Mouse (Mus musculus) layer of hippocampus, postnatal 25 days (tissue): ENCODE results near the gene Npas4. TPM values are rescaled to one million over a fixed set of nuclear protein-coding genes. Genes with fewer than 3 reads are reported as not detected.
"Not testable (repeated sequence)": the region's sequence is repeated elsewhere in the genome, so short reads cannot be mapped to it uniquely, and the experiment has no call there.

Experiments used
- DNase-seq, 2 experiments: peaks; one replicate each; pipeline ENCODE4 v3.0.0; 2022; ENCODE audit warnings: mixed read lengths in 2 of 2, low spot score in 1 of 2; ENCODE audit errors: extremely low spot score in 1 of 2
- total RNA-seq, 2 experiments: library from RNA; stranded (reverse); gene quantifications; 2 replicates each; pipeline ENCODE4 v1.2.3; 2021

Gene Npas4
- total RNA-seq, 2 experiments from 2014 or later = 5.7 to 6.6 TPM

DNA sequence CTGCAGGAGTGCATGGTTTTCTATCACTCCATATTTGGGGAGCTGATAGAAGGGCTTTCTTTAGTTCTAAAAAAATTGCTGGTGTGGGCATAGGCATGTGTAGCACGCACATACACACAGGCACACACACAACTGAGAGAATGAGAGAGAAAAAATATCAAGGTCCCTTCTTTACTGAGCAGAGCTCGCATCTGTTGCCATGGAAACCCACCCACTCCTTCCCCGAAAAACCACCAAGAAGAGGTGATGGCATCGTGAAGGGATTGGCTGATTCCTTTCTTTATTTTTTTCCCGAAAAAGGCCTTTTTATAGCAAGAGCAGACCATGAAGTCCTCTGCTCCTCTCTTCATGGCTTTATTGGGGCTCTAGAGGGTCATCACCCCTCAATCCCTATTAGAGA is 3.9 kb upstream of the Npas4 start:
- DNase-seq = peak in 1 of 2 experiments; percentile 51

DNA sequence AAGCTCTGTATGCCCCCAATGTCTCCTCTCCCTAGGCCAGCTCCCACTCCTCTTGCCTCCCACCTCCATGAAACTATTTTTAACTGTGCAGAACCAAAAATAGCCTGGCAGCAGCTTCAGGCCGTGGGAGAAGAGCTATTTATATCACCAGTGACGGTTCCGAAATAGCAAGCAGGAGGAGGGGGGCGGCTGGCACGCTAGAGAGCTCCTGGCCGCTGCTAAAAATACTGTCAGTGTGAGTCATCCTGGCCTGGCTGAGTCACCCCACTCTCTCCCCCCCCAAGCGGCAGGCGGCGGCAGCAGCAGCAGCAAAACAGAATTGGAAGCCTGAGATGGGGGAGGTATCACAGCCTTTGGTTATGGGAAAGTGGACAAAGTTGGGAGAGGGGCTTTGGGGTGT is 2.8 kb upstream of the Npas4 start:
- peak in 1 of 2 experiments; percentile 42 for DNase-seq

DNA sequence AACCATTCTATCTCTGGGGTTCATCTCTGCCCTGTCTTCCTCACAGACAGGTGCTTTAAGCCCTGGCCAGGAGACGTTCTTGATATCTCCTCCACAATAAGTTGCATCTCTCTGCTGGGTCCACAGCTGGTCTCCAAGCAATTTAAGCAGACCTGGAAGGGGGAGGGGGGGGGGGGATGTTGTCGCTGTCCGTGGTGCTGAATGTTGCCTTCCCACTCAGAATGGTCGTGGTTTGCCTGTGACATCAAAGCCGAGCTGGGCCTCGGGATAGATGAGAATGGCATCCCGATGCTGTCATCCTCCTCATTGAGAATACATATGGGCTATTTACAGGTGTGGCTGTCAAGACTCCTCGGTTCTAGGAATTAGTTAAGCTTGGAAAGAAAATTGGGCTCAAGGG is 2.3 kb upstream of the Npas4 start:
- no peak for DNase-seq

DNA sequence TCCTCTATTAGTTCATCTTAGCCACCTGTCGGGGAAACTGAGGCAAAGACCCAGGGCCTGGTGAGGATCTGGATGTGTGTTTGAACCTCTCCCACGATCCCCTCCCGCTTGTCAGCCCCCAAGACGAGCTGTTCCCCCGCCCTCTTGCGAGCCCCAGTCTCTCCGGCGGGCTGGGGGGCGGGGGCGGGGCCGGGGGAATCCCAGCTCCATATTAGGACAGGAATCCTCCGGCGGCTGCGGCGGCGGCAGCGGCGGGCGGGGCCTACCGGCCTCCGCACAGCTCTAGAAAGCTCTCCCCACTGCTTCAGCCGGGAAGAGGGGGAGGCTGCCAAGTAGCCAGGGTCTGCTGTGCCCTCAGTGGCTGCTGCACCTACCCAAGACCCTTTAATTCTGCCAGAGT is 600 bp upstream of the Npas4 start:
- DNase-seq = no peak

DNA sequence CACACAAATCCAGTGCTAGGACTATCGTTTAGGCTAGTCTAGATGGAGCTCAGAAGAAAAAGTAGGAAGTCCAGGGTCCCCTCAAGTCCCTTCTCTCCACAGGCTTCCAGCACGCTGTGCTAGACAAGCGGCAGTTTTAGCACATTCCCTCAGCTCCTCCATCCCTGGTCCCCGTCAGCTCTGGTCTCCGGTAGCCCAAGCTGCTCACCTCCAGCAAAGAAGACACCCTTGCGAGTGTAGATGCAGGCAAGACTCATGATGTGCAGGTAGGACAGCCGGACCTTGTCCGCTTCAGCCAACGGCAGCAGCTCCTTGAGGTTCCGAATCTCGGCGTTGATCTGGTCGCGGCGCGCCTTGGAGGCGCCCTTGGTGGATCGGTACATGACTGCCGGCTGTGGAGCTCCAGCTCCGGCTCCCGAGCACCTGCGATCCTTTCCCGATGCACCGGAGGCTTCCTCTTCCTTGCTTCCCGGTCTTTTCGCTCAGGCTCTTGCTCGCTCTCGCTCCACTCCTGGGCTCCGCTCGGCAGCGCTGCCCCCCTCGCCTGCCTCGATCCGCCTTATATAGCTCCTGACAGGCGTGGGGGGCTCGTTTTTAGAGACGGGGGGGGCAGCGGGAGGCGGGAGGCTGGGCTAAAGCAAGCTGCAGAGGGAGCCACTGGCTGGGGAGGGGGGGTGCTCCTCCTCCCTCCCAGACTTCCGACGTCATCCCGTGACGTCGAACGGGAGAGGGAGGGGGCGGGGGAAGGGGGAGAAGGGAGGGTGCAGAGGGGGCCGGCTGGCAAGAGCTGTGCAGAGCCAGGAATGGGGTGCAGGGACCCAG is 471 bp downstream of the Npas4 start:
- DNase-seq = peak; percentile 69 to 83

DNA sequence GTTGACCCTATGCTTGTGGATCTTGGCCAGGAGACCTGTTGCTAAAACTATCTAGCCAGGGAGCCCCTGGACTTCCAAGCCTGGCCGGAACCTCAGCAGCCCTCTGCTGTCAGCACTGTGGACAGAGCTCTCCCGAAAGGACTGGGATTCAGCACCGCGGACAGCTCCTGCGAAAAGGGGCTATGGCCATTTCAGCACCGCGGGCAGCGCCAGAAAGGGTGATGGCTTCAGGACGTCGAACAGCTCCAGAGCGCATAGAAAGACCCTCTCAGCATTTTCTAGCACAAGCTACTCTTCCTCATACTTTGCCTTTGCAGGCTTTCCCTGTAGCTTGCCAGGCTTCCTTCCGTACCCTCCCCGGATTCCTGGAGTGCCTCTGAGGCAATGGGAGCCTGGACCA is 1.1 kb downstream of the Npas4 start:
- DNase-seq = peak; percentile 67 to 86

DNA sequence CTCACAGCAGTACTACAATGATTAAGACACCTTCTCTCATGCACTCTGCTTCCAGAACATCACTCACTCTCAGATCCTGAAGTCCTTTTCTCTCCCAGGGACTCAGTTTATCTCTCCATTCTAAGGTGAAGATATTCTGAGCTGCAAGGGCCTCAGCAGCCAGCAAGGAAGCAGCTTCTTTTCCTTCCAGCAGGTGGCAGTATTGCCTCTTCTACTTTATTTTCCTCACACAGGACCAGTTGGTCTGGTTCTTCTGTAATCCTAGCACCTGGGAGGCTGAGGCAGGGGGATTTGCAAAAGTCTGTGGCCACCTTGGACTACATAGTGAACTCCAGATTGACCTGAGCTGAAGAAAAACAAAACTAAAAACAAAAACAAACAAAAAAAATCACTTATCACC is 8.3 kb downstream of the Npas4 start:
- peak in 1 of 2 experiments; percentile 51 for DNase-seq

DNA sequence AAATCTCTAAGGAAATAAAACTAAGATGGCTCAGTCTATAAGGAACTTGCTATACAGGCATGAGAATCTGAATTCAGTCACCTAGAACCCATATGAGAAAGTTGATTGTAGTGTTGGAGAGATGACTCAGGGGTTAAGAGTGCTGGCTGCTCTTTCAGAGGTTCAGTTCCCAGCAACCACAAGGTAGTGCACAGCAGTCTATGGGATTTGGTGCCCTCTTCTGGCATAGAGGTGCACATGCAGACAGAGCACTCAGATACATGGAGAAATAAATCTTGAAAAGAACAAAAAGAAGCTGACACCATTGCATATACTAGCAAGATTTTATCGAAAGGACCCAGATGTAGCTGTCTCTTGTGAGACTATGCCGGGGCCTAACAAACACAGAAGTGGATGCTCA is 21.9 kb downstream of the Npas4 start:
- DNase-seq = no peak

DNA sequence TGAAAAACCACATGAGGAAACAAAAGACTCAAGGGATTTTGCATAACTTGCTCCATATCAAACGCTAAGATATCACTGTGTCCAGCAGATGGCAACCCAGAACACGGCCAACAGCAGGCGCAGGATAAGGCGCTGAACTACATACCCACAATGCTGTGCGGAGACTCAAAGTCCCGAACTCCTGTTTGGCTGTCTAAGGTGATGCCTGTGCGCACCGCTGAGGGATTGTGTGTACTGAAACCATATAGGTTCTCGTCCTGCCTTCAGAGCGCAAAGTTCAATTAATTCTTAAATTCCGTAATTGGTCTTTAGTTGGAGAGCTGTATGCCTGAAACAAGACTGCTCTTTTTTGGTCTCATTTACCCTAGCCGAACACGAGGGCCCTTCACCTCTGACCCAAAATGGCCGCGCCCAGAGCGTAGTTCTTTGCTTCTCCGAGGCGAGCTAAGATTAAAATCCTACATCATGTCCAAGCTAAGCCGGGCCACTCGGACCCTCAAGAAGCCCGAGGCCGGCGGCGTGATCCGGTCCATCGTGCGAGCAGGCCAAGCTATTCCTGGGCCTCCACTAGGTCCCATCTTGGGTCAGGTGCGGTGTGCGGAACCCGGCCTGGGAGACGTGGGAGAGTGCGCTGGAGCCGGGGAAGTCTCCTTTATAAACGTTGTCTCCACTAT is 28.1 kb downstream of the Npas4 start, which contains the start of gene Mrpl11:
TSS of gene Mrpl11 (plus strand) at position 220 of the 674 bp plus-strand sequence.
- DNase-seq = peak; percentile 74 to 82

DNA sequence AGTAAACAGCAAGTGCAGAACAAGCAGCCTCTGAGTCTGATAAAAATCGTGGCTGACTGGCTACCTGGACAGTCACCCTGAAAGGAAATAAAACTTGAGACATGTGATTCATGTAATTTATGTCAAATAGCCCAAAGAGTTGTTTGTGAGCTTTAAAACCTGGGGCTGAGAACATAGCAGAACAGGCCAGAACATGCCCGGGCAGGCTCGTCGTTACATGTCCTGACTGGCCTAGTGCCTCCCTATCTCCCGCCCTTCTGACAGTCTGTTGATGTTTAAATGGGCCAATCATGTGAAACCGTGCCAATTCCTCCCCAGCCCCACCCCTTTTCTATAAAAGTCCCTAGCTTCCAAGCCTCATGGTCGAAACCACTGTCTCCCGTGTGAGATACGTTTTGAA is 41.5 kb downstream of the Npas4 start:
- DNase-seq = not testable (repeated sequence)

DNA sequence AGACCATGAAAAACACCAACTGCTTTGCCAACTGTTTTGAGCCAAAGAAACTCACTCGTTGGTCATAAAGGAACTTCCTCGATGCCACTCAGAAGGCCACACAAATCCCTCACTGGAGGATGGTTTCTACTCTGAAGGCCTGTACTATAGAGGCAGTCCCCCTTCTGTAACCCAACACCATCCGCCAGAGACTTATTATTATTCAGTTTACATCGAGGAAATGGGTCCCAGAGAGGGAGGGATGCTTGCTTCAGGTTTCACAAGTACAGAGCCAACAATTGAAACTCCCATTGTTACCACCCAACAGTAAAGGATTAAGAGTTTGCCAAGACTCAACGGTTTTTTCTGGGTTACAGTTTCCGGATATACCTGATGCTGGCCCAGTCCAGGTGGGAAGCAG is 44.6 kb downstream of the Npas4 start:
- no peak for DNase-seq

DNA sequence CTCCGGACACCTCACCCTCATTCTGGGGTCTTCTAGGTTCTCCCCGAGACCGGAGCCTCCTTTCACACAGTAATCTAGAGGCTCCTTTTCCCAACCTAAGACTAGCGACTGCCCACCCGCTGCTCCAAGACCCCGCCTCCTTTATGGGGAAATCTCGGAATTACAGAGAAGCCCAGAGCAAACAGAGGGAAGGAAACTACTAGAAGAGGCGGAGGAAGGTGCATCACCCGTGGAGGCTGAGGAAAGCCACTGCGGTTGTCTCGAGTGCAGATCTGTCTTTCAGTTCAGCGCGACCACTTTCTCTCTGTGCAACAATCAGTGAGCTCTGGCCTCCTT is 46.9 kb downstream of the Npas4 start:
- no peak for DNase-seq

DNA sequence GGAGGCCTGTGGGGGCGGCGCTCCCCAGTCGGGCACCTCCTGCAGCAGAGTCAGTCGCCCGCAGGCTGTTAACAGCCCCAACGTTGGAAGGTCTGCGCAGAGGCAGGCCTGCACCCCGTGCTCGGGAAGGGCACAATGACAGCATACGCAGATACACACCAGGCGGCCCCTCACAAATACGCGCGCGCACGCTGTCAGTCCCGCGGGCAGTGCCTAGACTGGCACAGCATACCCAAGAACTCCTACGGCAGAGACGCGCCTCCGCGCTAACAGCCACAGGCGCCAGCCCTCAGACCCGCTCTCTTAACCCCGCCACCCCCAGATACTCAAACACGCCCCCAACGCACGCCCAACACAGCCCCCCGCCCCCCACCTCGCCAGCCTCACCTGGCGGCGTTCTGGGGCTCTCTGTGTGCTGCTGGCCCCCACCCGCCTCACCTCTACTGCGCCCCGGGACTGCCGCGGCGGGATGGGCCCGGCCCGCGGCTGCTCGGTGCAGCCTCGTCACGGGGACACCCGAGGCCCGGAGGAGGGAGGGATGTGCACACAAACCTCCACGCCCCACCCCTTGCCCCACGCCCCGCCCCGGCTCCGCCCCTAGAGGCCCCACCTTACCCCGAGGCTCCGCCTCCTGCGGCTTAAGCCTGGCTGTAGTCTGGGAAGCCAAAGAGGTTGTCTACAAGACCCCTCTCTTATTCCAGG is 47.4 kb downstream of the Npas4 start, which contains the start of gene Peli3:
TSS of gene Peli3 (minus strand) at position 577 of the 702 bp plus-strand sequence.
- DNase-seq = peak; percentile 66

DNA sequence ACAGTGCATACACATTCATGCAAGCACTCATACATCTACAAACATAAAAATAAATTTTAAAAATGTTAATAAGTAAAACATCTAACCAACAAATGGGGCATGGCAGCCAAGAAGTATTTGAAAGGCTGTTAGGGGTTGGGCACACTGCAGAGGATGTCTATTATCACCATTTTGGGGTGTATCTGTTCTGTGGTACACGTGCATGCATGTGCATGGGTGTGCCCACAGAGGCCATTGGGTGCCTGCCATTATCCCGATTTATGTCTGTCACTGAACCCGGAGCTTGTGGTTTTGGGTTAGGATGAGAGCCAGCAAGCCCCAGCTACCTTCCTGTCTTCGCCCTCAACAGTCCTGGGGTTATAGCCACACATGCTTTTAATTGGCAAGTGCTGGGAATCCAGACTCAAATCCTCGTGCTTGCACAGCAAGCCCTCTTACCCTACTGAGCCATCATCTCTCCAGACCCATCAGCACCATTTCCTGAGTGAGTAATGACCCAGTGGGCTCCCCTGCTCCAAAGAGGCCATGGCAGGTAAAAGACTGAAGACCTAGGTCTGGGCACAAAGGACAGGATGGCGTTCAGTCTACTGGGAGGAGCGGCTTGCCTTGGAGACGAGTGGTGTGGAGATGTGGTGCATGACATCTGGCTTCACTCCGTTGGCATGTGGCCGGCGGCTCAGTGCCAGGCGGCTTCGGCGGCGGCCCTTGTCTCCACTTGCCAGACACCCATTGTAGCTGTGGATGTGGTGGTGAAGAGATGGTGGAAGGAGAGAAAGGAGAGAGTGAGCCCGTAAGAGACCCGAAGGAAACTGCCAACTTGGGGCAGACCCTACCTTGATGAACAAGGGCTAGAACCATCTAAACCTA is 52.4 kb downstream of the Npas4 start:
- no peak for DNase-seq

DNA sequence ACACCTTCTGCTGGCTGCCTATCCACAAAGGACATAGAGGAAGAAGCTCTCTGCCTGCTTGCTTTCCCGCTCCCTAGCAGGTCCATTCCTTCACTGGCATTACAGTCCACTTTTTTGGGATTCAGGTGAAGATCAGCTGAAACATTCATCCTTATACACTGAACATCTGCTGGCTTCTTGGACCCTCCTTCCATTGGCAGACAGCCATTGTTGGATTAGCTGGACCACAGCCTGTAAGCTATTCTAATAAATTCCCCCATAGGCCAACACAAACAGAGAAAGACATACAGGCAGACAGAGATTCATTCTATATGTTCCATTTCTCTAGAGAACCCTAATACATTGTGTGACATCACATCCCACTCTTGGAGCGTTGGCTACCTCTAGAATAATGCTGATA is 53.2 kb downstream of the Npas4 start:
- no peak for DNase-seq

Other genes starting within 250 kb of the Npas4 start
- gene Rbm4b, start 233.8 kb downstream of the Npas4 start, total RNA-seq = 10 to 100 TPM; 18.2 to 18.8 TPM
- gene Rbm4, start 196.4 kb downstream of the Npas4 start, total RNA-seq = 10 to 100 TPM; 81.1 to 82.0 TPM
- 10 to 100 TPM; 21.2 to 28.3 TPM for gene Gm21992, start 178.7 kb downstream of the Npas4 start, total RNA-seq
- gene Rbm14, start 178.7 kb downstream of the Npas4 start, total RNA-seq = 10 to 100 TPM; 53.0 to 53.9 TPM
- 10 to 100 TPM; 30.6 to 37.8 TPM for gene Ccs, start 151.0 kb downstream of the Npas4 start, total RNA-seq
- 1 to 10 TPM; 1.8 to 2.2 TPM for gene Ccdc87, start 150.9 kb downstream of the Npas4 start, total RNA-seq
- 100 to 1,000 TPM; 113 to 118 TPM for gene Ctsf, start 135.2 kb downstream of the Npas4 start, total RNA-seq
- under 1 TPM; 0.84 to 0.89 TPM for gene Actn3, start 112.4 kb downstream of the Npas4 start, total RNA-seq
- gene Zdhhc24, start 111.6 kb downstream of the Npas4 start, total RNA-seq = 10 to 100 TPM; 24.9 to 25.5 TPM
- gene Bbs1, start 83.7 kb downstream of the Npas4 start, total RNA-seq = 10 to 100 TPM; 37.4 to 41.9 TPM
- gene Dpp3, start 62.0 kb downstream of the Npas4 start, total RNA-seq = 10 to 100 TPM; 41.0 to 43.5 TPM
- 10 to 100 TPM; 20.2 to 20.9 TPM for gene Peli3, start 47.2 kb downstream of the Npas4 start, total RNA-seq
- gene Mrpl11, start 28.2 kb downstream of the Npas4 start, total RNA-seq = 10 to 100 TPM; 60.5 to 71.1 TPM
- 10 to 100 TPM; 14.2 to 17.6 TPM for gene Slc29a2, start 33.5 kb upstream of the Npas4 start, total RNA-seq
- 100 to 1,000 TPM; 131 to 132 TPM for gene B4gat1, start 48.5 kb upstream of the Npas4 start, total RNA-seq
- gene AC124502.3, start 48.6 kb upstream of the Npas4 start, total RNA-seq = 1 to 10 TPM; 5.0 to 5.3 TPM
- 10 to 100 TPM; 19.2 to 21.4 TPM for gene Brms1, start 51.0 kb upstream of the Npas4 start, total RNA-seq
- gene Rin1, start 60.2 kb upstream of the Npas4 start, total RNA-seq = 100 to 1,000 TPM; 109 to 114 TPM
- gene Cd248, start 77.8 kb upstream of the Npas4 start, total RNA-seq = 1 to 10 TPM; 4.3 to 5.1 TPM
- 100 to 1,000 TPM; 131 to 138 TPM for gene Tmem151a, start 95.2 kb upstream of the Npas4 start, total RNA-seq
- 10 to 100 TPM; 24.5 to 24.7 TPM for gene Yif1a, start 98.2 kb upstream of the Npas4 start, total RNA-seq
- gene Cnih2, start 108.2 kb upstream of the Npas4 start, total RNA-seq = 100 to 1,000 TPM; 754 to 774 TPM
- gene Rab1b, start 116.8 kb upstream of the Npas4 start, total RNA-seq = 100 to 1,000 TPM; 173 TPM
- gene Klc2, start 128.2 kb upstream of the Npas4 start, total RNA-seq = 100 to 1,000 TPM; 214 to 222 TPM